In the genomic region with DNA sequence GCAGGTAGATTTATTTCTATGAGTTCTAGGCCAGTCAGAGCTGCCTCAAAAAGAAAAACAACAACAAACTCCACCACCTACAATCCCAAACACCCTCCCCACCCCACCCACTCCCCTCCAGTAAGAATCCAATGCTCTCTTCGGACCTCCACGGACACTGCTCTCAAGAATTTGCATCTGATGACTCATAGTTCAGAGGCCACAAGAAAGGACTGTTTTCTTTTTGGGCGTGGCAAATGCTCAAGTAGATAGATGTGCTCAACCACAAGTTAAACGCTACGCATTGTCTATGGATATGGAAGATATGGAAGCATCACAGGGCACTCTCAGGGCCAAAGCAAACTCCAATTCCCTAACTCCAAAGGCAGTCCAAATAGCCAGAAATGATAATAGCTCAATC, we compare ENCODE assay signal across 9 mouse cellular contexts.
"Had no signal": no experiment of that assay in that cellular context is flagged by ENCODE, and none has a peak within 500 bp of the region (broad histone marks: within the 10 kb centered on the region; RNA-seq: fewer than 3 reads in every experiment).

No protein-coding gene starts in this region.

- DNase-seq: kidney, postnatal 10 days; kidney, postnatal 36 days; liver; lung, adult 18-20 months; lung, postnatal 14 days; lung, postnatal 4 days; midbrain, embryonic 14.5 days; thymus, adult 18-20 months; thymus, postnatal 36 days had no signal
